Mouse (Mus musculus): ENCODE measurements at regions not wholly inside any gene's neighbourhood (a gene's known extent, or its start where the extent isn't known, plus 50 kb on each side); places are given as distances from the start of the nearest gene placed in this dataset.

- H3K9ac ChIP-seq (ENCODE audit: low read depth, low read length), result no peak overlapping the region
- 87% methylated on average over 9 of the region's 9 CpGs for WGBS
- no peak overlapping the region for H3K27ac ChIP-seq (ENCODE audit: low read length)
- H3K27me3 ChIP-seq (ENCODE audit: control insufficient read depth, insufficient read depth, low read depth, low read length), result no peaks in the 10 kb centered on the region
- H3K4me2 ChIP-seq (ENCODE audit: low read length), result no peak overlapping the region
- no peaks in the 10 kb centered on the region for H3K9me3 ChIP-seq (replicated peaks; ENCODE audit: control insufficient read depth, low read length, poor library complexity, severe bottlenecking)
- no peaks in the 10 kb centered on the region for H3K36me3 ChIP-seq (ENCODE audit: control insufficient read depth, insufficient read depth, low read length)
- no peak for ATAC-seq
- H3K4me1 ChIP-seq (ENCODE audit: control insufficient read depth, insufficient read depth, low read length), result no peaks in the 10 kb centered on the region; the same call in 1 of the 2 replicates
- no peak overlapping the region for H3K4me3 ChIP-seq (ENCODE audit: low read depth, low read length)
These were observed 57.0 kb downstream of the Nxnl2 start for GRCm38 (mm10) chr13:51227836-51228235.

- Histone ChIP-seq H3K4me1 (ENCODE audit: control insufficient read depth, insufficient read depth, low read length) (no peaks in the 10 kb centered on the region; the same call in 1 of the 2 replicates), H3K36me3 (ENCODE audit: control insufficient read depth, insufficient read depth, low read length) (no peaks in the 10 kb centered on the region), H3K4me3 (ENCODE audit: low read depth, low read length) (no peak overlapping the region), H3K27ac (ENCODE audit: low read length) (0 out of 2 replicates have a peak overlapping the region, but pooled peaks have one; percentile 17), H3K4me2 (ENCODE audit: low read length) (peak overlapping the region; percentile 32), H3K27me3 (ENCODE audit: control insufficient read depth, insufficient read depth, low read depth, low read length) (no peaks in the 10 kb centered on the region), H3K9me3 (replicated peaks; ENCODE audit: control insufficient read depth, low read length, poor library complexity, severe bottlenecking) (no peaks in the 10 kb centered on the region), H3K9ac (ENCODE audit: low read depth, low read length) (no peak overlapping the region)
- WGBS, result 12% methylated on average over 30 of the region's 30 CpGs
- ATAC-seq, result peak; percentile 80
These were observed 58.3 kb downstream of the Nxnl2 start for GRCm38 (mm10) chr13:51228862-51229770.

GRCm38 (mm10) chr13:51229862-51230261 is 59.0 kb downstream of the Nxnl2 start:
- no peaks in the 10 kb centered on the region for H3K36me3 ChIP-seq (ENCODE audit: control insufficient read depth, insufficient read depth, low read length)
- H3K4me2 ChIP-seq (ENCODE audit: low read length), result no peak overlapping the region
- no peak for ATAC-seq
- no peak overlapping the region for H3K9ac ChIP-seq (ENCODE audit: low read depth, low read length)
- H3K4me3 ChIP-seq (ENCODE audit: low read depth, low read length), result no peak overlapping the region
- no peaks in the 10 kb centered on the region for H3K27me3 ChIP-seq (ENCODE audit: control insufficient read depth, insufficient read depth, low read depth, low read length)
- no peak overlapping the region for H3K27ac ChIP-seq (ENCODE audit: low read length)
- H3K9me3 ChIP-seq (replicated peaks; ENCODE audit: control insufficient read depth, low read length, poor library complexity, severe bottlenecking), result no peaks in the 10 kb centered on the region
- 70% methylated on average over 4 of the region's 4 CpGs for WGBS
- no peaks in the 10 kb centered on the region; the same call in 1 of the 2 replicates for H3K4me1 ChIP-seq (ENCODE audit: control insufficient read depth, insufficient read depth, low read length)

GRCm38 (mm10) chr13:51231586-51231985 is 60.8 kb downstream of the Nxnl2 start:
- Histone ChIP-seq H3K27me3 (ENCODE audit: control insufficient read depth, insufficient read depth, low read depth, low read length) (no peaks in the 10 kb centered on the region), H3K27ac (ENCODE audit: low read length) (no peak overlapping the region), H3K4me3 (ENCODE audit: low read depth, low read length) (no peak overlapping the region), H3K4me2 (ENCODE audit: low read length) (no peak overlapping the region), H3K9me3 (replicated peaks; ENCODE audit: control insufficient read depth, low read length, poor library complexity, severe bottlenecking) (no peaks in the 10 kb centered on the region), H3K36me3 (ENCODE audit: control insufficient read depth, insufficient read depth, low read length) (no peaks in the 10 kb centered on the region), H3K9ac (ENCODE audit: low read depth, low read length) (no peak overlapping the region), H3K4me1 (ENCODE audit: control insufficient read depth, insufficient read depth, low read length) (no peaks in the 10 kb centered on the region; the same call in 1 of the 2 replicates)
- WGBS, result 84% methylated on average over 4 of the region's 4 CpGs
- no peak for ATAC-seq

GRCm38 (mm10) chr13:51247378-51247777 is 76.6 kb downstream of the Nxnl2 start:
- Histone ChIP-seq H3K27me3 (ENCODE audit: control insufficient read depth, insufficient read depth, low read depth, low read length) (no peaks in the 10 kb centered on the region), H3K9ac (ENCODE audit: low read depth, low read length) (no peak overlapping the region), H3K27ac (ENCODE audit: low read length) (no peak overlapping the region), H3K4me2 (ENCODE audit: low read length) (no peak overlapping the region), H3K36me3 (ENCODE audit: control insufficient read depth, insufficient read depth, low read length) (no peaks in the 10 kb centered on the region), H3K4me3 (ENCODE audit: low read depth, low read length) (no peak overlapping the region), H3K4me1 (ENCODE audit: control insufficient read depth, insufficient read depth, low read length) (no peaks in the 10 kb centered on the region), H3K9me3 (replicated peaks; ENCODE audit: control insufficient read depth, low read length, poor library complexity, severe bottlenecking) (no peaks in the 10 kb centered on the region)
- WGBS, result 96% methylated on average over 3 of the region's 3 CpGs
- ATAC-seq, result no peak

- Histone ChIP-seq H3K4me3 (ENCODE audit: low read depth, low read length) (no peak overlapping the region), H3K27ac (ENCODE audit: low read length) (no peak overlapping the region), H3K27me3 (ENCODE audit: control insufficient read depth, insufficient read depth, low read depth, low read length) (no peaks in the 10 kb centered on the region), H3K9ac (ENCODE audit: low read depth, low read length) (no peak overlapping the region), H3K36me3 (ENCODE audit: control insufficient read depth, insufficient read depth, low read length) (no peaks in the 10 kb centered on the region), H3K4me2 (ENCODE audit: low read length) (no peak overlapping the region), H3K4me1 (ENCODE audit: control insufficient read depth, insufficient read depth, low read length) (no peaks in the 10 kb centered on the region), H3K9me3 (replicated peaks; ENCODE audit: control insufficient read depth, low read length, poor library complexity, severe bottlenecking) (no peaks in the 10 kb centered on the region)
- WGBS, result 85% methylated on average over 1 of the region's 1 CpGs
- no peak for ATAC-seq
These were observed 82.5 kb downstream of the Nxnl2 start for GRCm38 (mm10) chr13:51253371-51253770.

- Histone ChIP-seq H3K9ac (ENCODE audit: low read depth, low read length) (no peak overlapping the region), H3K4me2 (ENCODE audit: low read length) (no peak overlapping the region), H3K36me3 (ENCODE audit: control insufficient read depth, insufficient read depth, low read length) (no peaks in the 10 kb centered on the region), H3K9me3 (replicated peaks; ENCODE audit: control insufficient read depth, low read length, poor library complexity, severe bottlenecking) (no peaks in the 10 kb centered on the region), H3K27me3 (ENCODE audit: control insufficient read depth, insufficient read depth, low read depth, low read length) (no peaks in the 10 kb centered on the region), H3K4me3 (ENCODE audit: low read depth, low read length) (no peak overlapping the region), H3K4me1 (ENCODE audit: control insufficient read depth, insufficient read depth, low read length) (peaks cover 3% of the 10 kb centered on the region; the same call in 1 of the 2 replicates), H3K27ac (ENCODE audit: low read length) (no peak overlapping the region)
- 83% methylated on average over 5 of the region's 5 CpGs for WGBS
- ATAC-seq, result no peak
These were observed 84.9 kb downstream of the Nxnl2 start for GRCm38 (mm10) chr13:51255688-51256087.

GRCm38 (mm10) chr13:51258752-51259721 is 88.2 kb downstream of the Nxnl2 start:
- Histone ChIP-seq H3K4me3 (ENCODE audit: low read depth, low read length) (no peak overlapping the region), H3K4me2 (ENCODE audit: low read length) (no peak overlapping the region), H3K9me3 (replicated peaks; ENCODE audit: control insufficient read depth, low read length, poor library complexity, severe bottlenecking) (no peaks in the 10 kb centered on the region), H3K27ac (ENCODE audit: low read length) (no peak overlapping the region), H3K36me3 (ENCODE audit: control insufficient read depth, insufficient read depth, low read length) (no peaks in the 10 kb centered on the region), H3K4me1 (ENCODE audit: control insufficient read depth, insufficient read depth, low read length) (peaks cover 5% of the 10 kb centered on the region; the same call in 1 of the 2 replicates), H3K27me3 (ENCODE audit: control insufficient read depth, insufficient read depth, low read depth, low read length) (no peaks in the 10 kb centered on the region), H3K9ac (ENCODE audit: low read depth, low read length) (no peak overlapping the region)
- WGBS, result 44% methylated on average over 13 of the region's 13 CpGs
- ATAC-seq, result no peak

Measured in midbrain, embryonic 16.5 days (tissue).